Mouse (Mus musculus): ENCODE data around the gene Prkx. TPM values are rescaled to one million over a fixed set of nuclear protein-coding genes. Genes with fewer than 3 reads are reported as not detected.

Prkx gene
- polyA plus RNA-seq, 1 experiment from 2014 or later = 22.2 TPM

DNA sequence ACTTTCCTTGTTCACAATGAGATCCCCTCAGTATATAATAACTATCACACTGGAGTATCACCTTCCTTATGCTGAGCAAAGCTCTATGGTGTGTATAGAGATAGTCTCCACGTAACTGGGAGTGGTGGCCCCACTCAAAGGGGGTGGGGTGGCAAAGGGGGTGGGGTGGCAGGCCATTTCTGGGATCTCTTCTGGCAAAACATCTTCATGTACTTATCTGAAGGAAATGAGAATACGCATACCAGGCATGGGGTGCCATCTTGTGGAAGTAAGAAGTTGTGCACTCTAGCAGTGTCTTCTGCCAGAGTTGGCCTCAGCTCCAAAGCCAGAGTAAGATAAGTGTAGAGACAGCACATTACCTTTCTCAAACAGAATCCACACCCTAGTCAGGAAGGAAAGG, 75.8 kb downstream of the Prkx start:
- no peak overlapping the region for H3K27ac ChIP-seq (ENCODE audit: low read depth, low read length)
- H3K4me1 ChIP-seq (ENCODE audit: control insufficient read depth, insufficient read depth, low read length) = no peaks in the 10 kb centered on the region
- no peak for ATAC-seq
- no peak overlapping the region for H3K4me3 ChIP-seq (ENCODE audit: low read depth, low read length)
- no peaks in the 10 kb centered on the region for H3K36me3 ChIP-seq (ENCODE audit: control insufficient read depth, insufficient read depth, low read length)
- WGBS = 32% methylated on average over 2 of the region's 2 CpGs
- peak; percentile 61 for DNase-seq (ENCODE audit: low spot score)
- no peaks in the 10 kb centered on the region for H3K9me3 ChIP-seq (replicated peaks; ENCODE audit: control insufficient read depth, low read length)
- H3K9ac ChIP-seq (ENCODE audit: low read length) = no peak overlapping the region
- H3K4me2 ChIP-seq (ENCODE audit: low read length) = no peak overlapping the region
- no peaks in the 10 kb centered on the region for H3K27me3 ChIP-seq (replicated peaks; ENCODE audit: control insufficient read depth, insufficient read depth, low read length)

Other genes starting within 250 kb of the Prkx start
- gene Pbsn, start 57.3 kb upstream of the Prkx start, polyA plus RNA-seq (2014; fragmentation: Nextera tagmentation; extraction: Ambion mirVana) = not detected in 2 replicates
- not detected in 2 replicates for gene Gm14744, start 68.5 kb upstream of the Prkx start, polyA plus RNA-seq (2014; fragmentation: Nextera tagmentation; extraction: Ambion mirVana)
- gene 5430402E10Rik, start 128.8 kb upstream of the Prkx start, polyA plus RNA-seq (2014; fragmentation: Nextera tagmentation; extraction: Ambion mirVana) = not detected in 2 replicates